Mouse (Mus musculus) liver, embryonic 15.5 days (tissue): Measurements from ENCODE around the gene Eef1akmt1. TPM values are rescaled to one million over a fixed set of nuclear protein-coding genes. Genes with fewer than 3 reads are reported as not detected.
A peak's percentile ranks its signal among the peaks of the same experiment; 100 is the strongest.

Source experiments
- ATAC-seq: fragments of 200-750 bp; cut with Nextera tagmentation; 2 replicates; pipeline ENCODE4 v1.8.0; 2017; ENCODE audit warnings: moderate number of reproducible peaks, mild to moderate bottlenecking, moderate library complexity; ENCODE audit not compliant: insufficient read depth
- H3K27ac ChIP-seq: fragments of 300-500 bp; sonication (generic); replicated peaks from 2 replicates; pipeline ENCODE4 v1.5.1; 2015; ENCODE audit warnings: mild to moderate bottlenecking, inconsistent platforms
- H3K27me3 ChIP-seq: fragments of 300-500 bp; sonication (generic); 2 replicates; pipeline ENCODE4 v1.6.1; 2015; ENCODE audit warnings: mild to moderate bottlenecking, inconsistent platforms
- H3K36me3 ChIP-seq: fragments of 300-500 bp; sonication (generic); replicated peaks from 2 replicates; pipeline ENCODE4 v1.6.1; 2015; ENCODE audit warnings: moderate library complexity, mild to moderate bottlenecking, inconsistent platforms
- H3K4me1 ChIP-seq: fragments of 300-500 bp; sonication (generic); replicated peaks from 2 replicates; pipeline ENCODE4 v1.6.1; 2015; ENCODE audit warnings: inconsistent platforms
- H3K4me2 ChIP-seq: fragments of 300-500 bp; sonication (generic); 2 replicates; pipeline ENCODE4 v1.6.1; 2015; ENCODE audit warnings: moderate library complexity, mild to moderate bottlenecking, inconsistent platforms
- H3K4me3 ChIP-seq: fragments of 300-500 bp; sonication (generic); replicated peaks from 2 replicates; pipeline ENCODE4 v1.5.1; 2015; ENCODE audit warnings: mild to moderate bottlenecking, inconsistent platforms
- H3K9ac ChIP-seq: fragments of 300-500 bp; sonication (generic); 2 replicates; pipeline ENCODE4 v1.6.1; 2015; ENCODE audit warnings: moderate library complexity, mild to moderate bottlenecking, inconsistent platforms
- H3K9me3 ChIP-seq: fragments of 300-500 bp; sonication (generic); replicated peaks from 2 replicates; pipeline ENCODE4 v1.6.1; 2016; ENCODE audit warnings: inconsistent platforms
- WGBS: fragments of 180-500 bp; shearing (Covaris S2); methylation state at CpG from one replicate; pipeline ENCODE4 v1.1.7; 2015; ENCODE audit warnings: mixed read lengths; ENCODE audit not compliant: insufficient replicate concordance; 5-methylcytosine and 5-hydroxymethylcytosine counted together
- polyA plus RNA-seq: library from polyadenylated mRNA; unstranded; fragments of >200 nt; fragmentation: Nextera tagmentation; extraction: Ambion mirVana; gene quantifications from 2 replicates; pipeline ENCODE4 v1.2.1, GENCODE M21; 2015

Eef1akmt1 gene
- polyA plus RNA-seq, 1 experiment from 2014 or later, result 30.3 TPM

GRCm38 (mm10) chr14:57593279-57593678 is 21.9 kb upstream of the Eef1akmt1 start:
- 83% methylated on average over 5 of the region's 5 CpGs for WGBS
- no peak overlapping the region for H3K9ac ChIP-seq
- no peaks in the 10 kb centered on the region for H3K9me3 ChIP-seq
- H3K27ac ChIP-seq, result no peak overlapping the region
- H3K4me1 ChIP-seq, result no peaks in the 10 kb centered on the region
- H3K4me2 ChIP-seq, result no peak overlapping the region
- H3K36me3 ChIP-seq, result peaks cover 75% of the 10 kb centered on the region
- H3K27me3 ChIP-seq, result no peaks in the 10 kb centered on the region
- ATAC-seq, result no peak
- no peak overlapping the region for H3K4me3 ChIP-seq

- no peak for ATAC-seq
- H3K9me3 ChIP-seq, result no peaks in the 10 kb centered on the region
- WGBS, result 60% methylated on average over 3 of the region's 3 CpGs
- H3K4me1 ChIP-seq, result no peaks in the 10 kb centered on the region
- peaks cover 84% of the 10 kb centered on the region for H3K36me3 ChIP-seq
- no peak overlapping the region for H3K4me3 ChIP-seq
- H3K27me3 ChIP-seq, result no peaks in the 10 kb centered on the region
- H3K9ac ChIP-seq, result no peak overlapping the region
- no peak overlapping the region for H3K27ac ChIP-seq
- H3K4me2 ChIP-seq, result no peak overlapping the region
Observed at GRCm38 (mm10) chr14:57591830-57592229, 20.4 kb upstream of the Eef1akmt1 start.

- no peaks in the 10 kb centered on the region for H3K9me3 ChIP-seq
- ATAC-seq, result no peak
- WGBS, result 74% methylated on average over 2 of the region's 2 CpGs
- no peak overlapping the region for H3K4me3 ChIP-seq
- H3K27ac ChIP-seq, result no peak overlapping the region
- H3K27me3 ChIP-seq, result no peaks in the 10 kb centered on the region
- no peak overlapping the region for H3K9ac ChIP-seq
- H3K36me3 ChIP-seq, result peaks cover 27% of the 10 kb centered on the region
- H3K4me1 ChIP-seq, result no peaks in the 10 kb centered on the region
- H3K4me2 ChIP-seq, result no peak overlapping the region
Observed at GRCm38 (mm10) chr14:57576364-57577060, 5.1 kb upstream of the Eef1akmt1 start.

- H3K4me1 ChIP-seq, result peaks cover 9% of the 10 kb centered on the region
- WGBS, result 72% methylated on average over 6 of the region's 6 CpGs
- no peak overlapping the region for H3K4me2 ChIP-seq
- peaks cover 17% of the 10 kb centered on the region for H3K36me3 ChIP-seq
- ATAC-seq, result no peak
- no peak overlapping the region for H3K4me3 ChIP-seq
- no peaks in the 10 kb centered on the region for H3K9me3 ChIP-seq
- no peak overlapping the region for H3K27ac ChIP-seq
- no peaks in the 10 kb centered on the region for H3K27me3 ChIP-seq
- H3K9ac ChIP-seq, result no peak overlapping the region
Observed at GRCm38 (mm10) chr14:57574792-57575587, 3.6 kb upstream of the Eef1akmt1 start.

- WGBS, result 75% methylated on average over 6 of the region's 6 CpGs
- Histone ChIP-seq H3K27ac (no peak overlapping the region), H3K27me3 (no peaks in the 10 kb centered on the region), H3K4me1 (peaks cover 8% of the 10 kb centered on the region), H3K4me3 (no peak overlapping the region), H3K9me3 (no peaks in the 10 kb centered on the region), H3K4me2 (no peak overlapping the region), H3K36me3 (no peaks in the 10 kb centered on the region), H3K9ac (no peak overlapping the region)
- no peak for ATAC-seq
Observed at GRCm38 (mm10) chr14:57565626-57566025, 5.8 kb downstream of the Eef1akmt1 start.

GRCm38 (mm10) chr14:57556922-57557321 is 14.5 kb downstream of the Eef1akmt1 start:
- Histone ChIP-seq H3K27ac (no peak overlapping the region), H3K4me3 (no peak overlapping the region), H3K4me2 (no peak overlapping the region), H3K9me3 (no peaks in the 10 kb centered on the region), H3K9ac (no peak overlapping the region), H3K36me3 (no peaks in the 10 kb centered on the region), H3K27me3 (no peaks in the 10 kb centered on the region), H3K4me1 (no peaks in the 10 kb centered on the region)
- WGBS, result 69% methylated on average over 1 of the region's 1 CpGs
- ATAC-seq, result no peak

- no peak overlapping the region for H3K4me2 ChIP-seq
- no peak for ATAC-seq
- H3K27me3 ChIP-seq, result no peaks in the 10 kb centered on the region
- H3K9me3 ChIP-seq, result no peaks in the 10 kb centered on the region
- H3K9ac ChIP-seq, result no peak overlapping the region
- no peaks in the 10 kb centered on the region for H3K4me1 ChIP-seq
- no peaks in the 10 kb centered on the region for H3K36me3 ChIP-seq
- H3K4me3 ChIP-seq, result no peak overlapping the region
- WGBS, result 67% methylated on average over 7 of the region's 7 CpGs
- no peak overlapping the region for H3K27ac ChIP-seq
Observed at GRCm38 (mm10) chr14:57555471-57556070, 15.8 kb downstream of the Eef1akmt1 start.

GRCm38 (mm10) chr14:57554434-57554833 is 17.0 kb downstream of the Eef1akmt1 start:
- Histone ChIP-seq H3K27ac (no peak overlapping the region), H3K4me2 (no peak overlapping the region), H3K36me3 (0 out of 2 replicates have a peak, but pooled peaks cover 5% of the 10 kb centered on the region), H3K27me3 (no peaks in the 10 kb centered on the region), H3K9ac (no peak overlapping the region), H3K4me1 (no peaks in the 10 kb centered on the region), H3K9me3 (no peaks in the 10 kb centered on the region), H3K4me3 (no peak overlapping the region)
- WGBS, result 80% methylated on average over 5 of the region's 5 CpGs
- ATAC-seq, result no peak

- Histone ChIP-seq H3K27me3 (no peaks in the 10 kb centered on the region), H3K4me2 (no peak overlapping the region), H3K36me3 (peaks cover 11% of the 10 kb centered on the region; the same call in 1 of the 2 replicates), H3K9me3 (no peaks in the 10 kb centered on the region), H3K4me3 (no peak overlapping the region), H3K4me1 (no peaks in the 10 kb centered on the region), H3K27ac (no peak overlapping the region), H3K9ac (no peak overlapping the region)
- ATAC-seq, result no peak
Observed at GRCm38 (mm10) chr14:57552945-57553344, 18.5 kb downstream of the Eef1akmt1 start.

- ATAC-seq, result no peak
- peaks cover 11% of the 10 kb centered on the region; the same call in 1 of the 2 replicates for H3K36me3 ChIP-seq
- H3K4me1 ChIP-seq, result 0 out of 2 replicates have a peak, but pooled peaks cover 12% of the 10 kb centered on the region
- H3K27me3 ChIP-seq, result no peaks in the 10 kb centered on the region
- H3K27ac ChIP-seq, result no peak overlapping the region
- WGBS, result 70% methylated on average over 5 of the region's 5 CpGs
- no peak overlapping the region for H3K9ac ChIP-seq
- no peaks in the 10 kb centered on the region for H3K9me3 ChIP-seq
- no peak overlapping the region for H3K4me2 ChIP-seq
- H3K4me3 ChIP-seq, result no peak overlapping the region
Observed at GRCm38 (mm10) chr14:57547062-57547461, 24.4 kb downstream of the Eef1akmt1 start.

- Histone ChIP-seq H3K36me3 (peaks cover 11% of the 10 kb centered on the region; the same call in 1 of the 2 replicates), H3K9me3 (no peaks in the 10 kb centered on the region), H3K27ac (no peak overlapping the region), H3K4me1 (0 out of 2 replicates have a peak, but pooled peaks cover 12% of the 10 kb centered on the region), H3K4me2 (no peak overlapping the region), H3K4me3 (no peak overlapping the region), H3K9ac (no peak overlapping the region), H3K27me3 (no peaks in the 10 kb centered on the region)
- ATAC-seq, result peak; percentile 68; the same call in 1 of the 2 replicates
- WGBS, result 18% methylated on average over 13 of the region's 13 CpGs
Observed at GRCm38 (mm10) chr14:57546557-57547021, 24.8 kb downstream of the Eef1akmt1 start.
